Mouse (Mus musculus): ENCODE measurements around the gene Gm14124.
"Not testable (repeated sequence)": the region's sequence is repeated elsewhere in the genome, so short reads cannot be mapped to it uniquely, and the experiment has no call there.

The Gm14124 gene

DNA sequence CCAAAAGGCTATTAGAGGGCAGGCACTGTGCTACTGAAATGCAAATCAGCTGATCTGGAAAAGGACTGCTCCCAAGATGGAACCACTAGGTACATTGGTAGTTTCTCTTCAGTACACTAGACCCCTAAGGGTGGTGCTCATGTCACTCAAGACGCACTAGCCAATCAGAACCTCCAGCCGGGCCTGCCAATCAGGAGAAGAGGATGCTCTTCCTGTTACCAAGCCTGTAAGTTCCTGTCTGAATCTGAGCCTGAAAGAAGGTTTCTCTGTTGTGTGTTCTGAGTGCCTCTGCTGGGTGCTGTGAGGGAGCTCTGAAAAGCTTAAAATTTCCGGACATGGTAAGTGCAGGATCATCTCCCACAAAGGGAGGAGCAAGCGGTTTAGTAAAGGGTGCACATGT is at the start of gene Gm14124:
Gm14124 (plus strand) TSS at position 227 of the 400 bp plus-strand sequence.
- not testable (repeated sequence) for DNase-seq

GRCm38 (mm10) chr2:150217600-150218362 is 39.5 kb upstream of the Gm14124 start, which contains the start of gene Zfp937:
Gene Zfp937, plus strand, starts transcription at chr2:150218073.
- DNase-seq: peak; percentile 65

DNA sequence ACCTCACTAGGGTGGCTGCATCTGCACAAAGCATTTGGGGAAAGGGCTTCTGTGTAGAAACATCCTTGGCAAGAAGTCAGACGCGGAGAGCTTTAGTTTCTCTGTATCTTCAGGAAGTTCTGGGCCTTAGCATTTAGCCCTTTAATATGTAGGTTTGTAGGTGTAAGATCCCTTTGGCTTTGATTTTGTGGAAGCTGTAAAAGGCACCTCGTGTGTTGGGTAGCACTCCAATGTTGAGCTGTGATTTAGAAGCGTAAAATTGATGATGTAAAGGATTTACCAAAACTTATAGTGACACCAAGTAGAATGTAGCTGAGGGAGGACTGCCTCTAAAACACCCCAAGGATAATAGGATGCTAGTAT is 39.0 kb upstream of the Gm14124 start:
- DNase-seq: not testable (repeated sequence)

DNA sequence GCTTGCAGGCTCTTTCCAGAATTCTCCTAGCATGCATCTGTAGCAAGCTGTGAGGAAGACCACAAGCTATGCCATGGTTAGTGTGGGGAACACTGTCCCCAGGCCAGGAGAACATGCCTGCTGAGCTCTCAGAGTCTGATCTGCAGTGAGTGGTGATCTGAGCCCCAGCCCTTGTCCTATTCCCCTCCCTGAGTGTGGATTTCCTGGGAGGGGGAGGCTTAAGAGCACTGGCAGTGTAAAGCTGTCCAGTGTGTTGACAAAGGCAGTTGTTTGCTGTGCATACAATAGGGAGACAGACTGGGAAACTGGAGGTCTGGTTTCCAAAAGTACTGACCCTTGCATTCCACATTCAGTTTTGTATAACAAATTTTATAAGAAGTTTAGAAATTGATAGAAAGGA is 34.1 kb upstream of the Gm14124 start:
- DNase-seq: not testable (repeated sequence)

- DNase-seq: no peak
Observed at GRCm38 (mm10) chr2:150243211-150243610, 14.1 kb upstream of the Gm14124 start.

DNA sequence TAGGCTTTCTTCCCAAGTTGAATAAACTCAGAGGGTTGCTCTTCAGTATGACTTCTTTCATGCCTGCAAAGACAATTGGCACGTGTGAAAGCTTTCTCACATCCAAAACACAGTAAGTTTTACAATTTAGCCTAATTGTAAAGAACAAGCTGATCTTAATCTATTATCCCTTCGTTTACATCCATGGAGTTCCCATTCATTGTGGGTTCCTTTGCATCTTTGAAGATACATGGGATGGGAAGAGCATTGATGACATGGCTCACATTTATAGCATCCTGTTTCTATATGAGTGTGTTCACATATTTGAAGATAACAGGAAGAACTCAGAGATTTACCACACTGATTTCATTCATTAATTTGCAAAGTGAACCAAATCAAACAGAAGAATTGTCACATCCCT is 1.8 kb upstream of the Gm14124 start, which contains the start of gene Gm21994:
Gm21994 (minus strand) TSS at position 101 of the 400 bp plus-strand sequence.
- DNase-seq: not testable (repeated sequence)

DNA sequence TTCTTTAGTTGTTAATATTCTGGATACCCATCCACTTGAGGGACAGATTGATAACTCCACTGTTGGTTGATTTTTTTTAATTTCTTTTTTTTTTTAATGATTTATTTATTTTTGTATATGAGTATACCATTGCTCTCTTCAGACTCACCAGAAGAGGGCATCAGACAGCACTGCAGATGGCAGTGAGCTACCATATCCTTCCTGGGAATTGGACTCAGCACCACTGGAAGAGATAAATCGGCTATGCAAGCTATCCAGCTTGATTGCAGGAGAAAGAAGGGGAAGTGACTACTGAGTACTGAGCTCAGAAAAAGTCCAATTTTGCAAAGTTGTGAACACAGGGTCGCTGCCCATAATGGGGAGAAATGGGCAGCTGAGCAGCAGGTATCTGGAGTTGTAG is 456 bp upstream of the Gm14124 start:
- not testable (repeated sequence) for DNase-seq

DNA sequence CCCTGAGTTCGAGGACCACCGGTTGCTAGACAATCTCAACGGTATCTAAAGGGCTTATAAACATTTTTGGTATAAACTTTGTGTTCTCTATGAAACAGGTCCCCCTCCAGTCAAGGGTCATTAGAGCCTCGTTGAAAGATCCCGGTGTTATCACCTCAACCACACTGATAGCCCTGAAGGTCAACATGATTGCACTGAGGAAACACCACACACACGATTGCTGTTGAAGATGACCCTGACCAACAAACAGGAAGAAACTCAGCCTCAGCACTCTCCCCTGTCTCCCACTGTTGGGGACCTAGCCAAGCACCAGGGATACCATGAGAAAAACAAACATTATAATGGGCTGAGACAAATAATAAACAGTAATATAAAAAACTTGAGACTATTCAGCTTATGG is 36.4 kb downstream of the Gm14124 start:
- no peak for DNase-seq

- no peak for DNase-seq
Observed at GRCm38 (mm10) chr2:150299096-150299495, 41.8 kb downstream of the Gm14124 start.

DNA sequence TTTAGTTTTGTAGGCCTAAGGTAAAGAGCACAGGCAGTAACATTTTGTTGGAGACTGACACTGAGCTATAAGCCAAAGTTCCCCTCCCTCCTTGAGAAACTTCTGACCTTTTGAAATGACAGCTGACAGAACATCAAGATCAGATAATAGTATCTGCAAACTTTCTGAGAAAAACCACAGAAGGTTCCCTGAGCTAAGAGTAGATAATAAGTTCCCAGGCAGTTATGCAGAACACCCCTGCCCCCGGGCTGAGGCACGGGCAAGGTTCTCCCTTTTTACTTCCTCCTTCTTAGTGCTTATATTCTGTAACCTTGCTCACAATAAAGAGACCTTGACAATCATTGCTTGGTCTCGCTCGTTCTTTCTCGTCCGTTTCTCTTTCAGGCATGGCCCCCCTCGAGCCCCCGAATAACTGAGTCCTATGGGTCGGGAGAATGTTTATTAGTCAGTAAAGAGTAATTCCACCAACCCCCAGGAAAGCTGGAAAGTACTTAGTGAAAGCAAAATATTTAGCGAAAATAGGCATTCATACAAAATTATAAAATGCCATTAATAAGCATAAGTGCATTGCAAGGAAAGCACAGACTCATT is 50.0 kb downstream of the Gm14124 start:
- DNase-seq: no peak

DNA sequence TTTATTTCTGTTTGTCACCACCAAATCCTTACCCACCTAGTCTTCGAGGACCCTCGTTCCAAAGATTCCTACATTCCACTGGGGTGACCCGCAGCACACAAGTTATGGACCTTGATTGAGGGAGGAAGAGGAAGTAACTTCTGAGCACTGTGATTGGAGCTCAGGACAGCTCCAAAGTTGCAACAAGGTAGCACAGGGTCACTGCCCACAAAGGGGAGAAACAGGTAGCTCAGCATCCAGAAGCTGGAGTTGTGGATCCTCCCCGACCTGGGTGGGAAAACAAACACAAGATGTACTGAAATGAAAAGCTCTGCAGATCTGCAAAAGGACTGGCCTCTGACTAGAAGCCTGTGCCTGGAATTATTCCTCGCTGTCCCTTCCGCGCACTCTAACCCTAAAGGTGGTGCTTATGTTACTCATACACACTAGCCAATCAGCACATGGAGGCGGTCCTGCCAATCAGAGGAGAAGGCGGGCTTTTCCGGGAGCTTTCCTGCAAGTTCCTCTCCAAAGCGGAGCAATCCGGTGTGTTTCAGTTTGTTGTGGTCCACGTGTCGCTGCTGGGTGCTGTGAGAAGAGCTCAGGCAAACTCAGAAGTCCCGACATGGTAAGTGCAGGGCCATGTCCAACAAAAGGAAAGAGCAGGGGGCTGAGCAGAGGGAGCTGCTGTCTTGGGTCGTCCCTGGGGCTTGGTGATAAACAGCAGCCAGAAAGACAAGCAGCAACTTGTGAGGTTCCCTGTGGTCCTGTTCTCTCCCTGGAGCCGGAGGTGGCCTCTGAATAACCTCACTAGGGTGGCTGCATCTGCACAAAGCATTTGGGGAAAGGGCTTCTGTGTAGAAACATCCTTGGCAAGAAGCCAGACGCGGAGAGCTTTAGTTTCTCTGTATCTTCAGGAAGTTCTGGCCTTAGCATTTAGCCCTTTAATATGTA is 53.9 kb downstream of the Gm14124 start:
- peak; percentile 91 for DNase-seq

GRCm38 (mm10) chr2:150316140-150316539 is 58.8 kb downstream of the Gm14124 start:
- no peak for DNase-seq

GRCm38 (mm10) chr2:150318973-150319372 is 61.7 kb downstream of the Gm14124 start:
- DNase-seq: no peak
